Mouse (Mus musculus) heart, embryonic 14.5 days (tissue): ENCODE measurements at regions not wholly inside any gene's neighbourhood (a gene's known extent, or its start where the extent isn't known, plus 50 kb on each side); places are given as distances from the start of the nearest gene placed in this dataset.

Experiments used
- ATAC-seq: fragments of 200-750 bp; cut with Nextera tagmentation; 2 replicates; pipeline ENCODE4 v1.8.0; 2017; ENCODE audit warnings: low read depth, moderate TSS enrichment; ENCODE audit not compliant: insufficient number of reproducible peaks, insufficient read depth, low FRiP score
- H3K27ac ChIP-seq, 2 experiments: fragments of 200-500 bp in 1 of 2; fragments of 300-500 bp in 1 of 2; sonication (generic) in 1 of 2; replicated peaks in 1 of 2; 2 replicates each; pipeline ENCODE4 v1.5.1; 2012 to 2014; ENCODE audit warnings: low read depth in 2 of 2, low read length in 2 of 2, control low read depth in 1 of 2, mild to moderate bottlenecking in 1 of 2, mixed read lengths in 1 of 2; ENCODE audit not compliant: control insufficient read depth in 1 of 2, insufficient read depth in 1 of 2
- H3K27me3 ChIP-seq: fragments of 300-500 bp; sonication (generic); 2 replicates; pipeline ENCODE4 v1.6.1; 2014; ENCODE audit warnings: mild to moderate bottlenecking, low read length, control low read depth; ENCODE audit not compliant: control insufficient read depth, insufficient read depth
- H3K36me3 ChIP-seq: fragments of 300-500 bp; sonication (generic); 2 replicates; pipeline ENCODE4 v1.6.1; 2014; ENCODE audit warnings: mild to moderate bottlenecking, control low read depth, low read length, mixed read lengths; ENCODE audit not compliant: control insufficient read depth, insufficient read depth
- H3K4me1 ChIP-seq, 2 experiments: fragments of 200-500 bp in 1 of 2; fragments of 300-500 bp in 1 of 2; sonication (generic) in 1 of 2; 2 replicates each; pipeline ENCODE4 v1.6.1; 2012 to 2014; ENCODE audit warnings: low read length in 2 of 2, control low read depth in 1 of 2, mixed read lengths in 1 of 2; ENCODE audit not compliant: control insufficient read depth in 2 of 2, insufficient read depth in 2 of 2
- H3K4me2 ChIP-seq: fragments of 300-500 bp; sonication (generic); 2 replicates; pipeline ENCODE4 v1.6.1; 2014; ENCODE audit warnings: mild to moderate bottlenecking, low read length
- H3K4me3 ChIP-seq, 2 experiments: fragments of 200-500 bp in 1 of 2; fragments of 300-500 bp in 1 of 2; sonication (generic) in 1 of 2; 2 replicates each; pipeline ENCODE4 v1.5.1; 2012 to 2014; ENCODE audit warnings: low read length in 2 of 2, mild to moderate bottlenecking in 2 of 2, control low read depth in 1 of 2, low read depth in 1 of 2, moderate library complexity in 1 of 2; ENCODE audit not compliant: control insufficient read depth in 1 of 2, insufficient read depth in 1 of 2
- H3K9ac ChIP-seq: fragments of 300-500 bp; sonication (generic); 2 replicates; pipeline ENCODE4 v1.6.1; 2014; ENCODE audit warnings: mild to moderate bottlenecking, low read length
- H3K9me3 ChIP-seq: fragments of 300-500 bp; sonication (generic); 2 replicates; pipeline ENCODE4 v1.6.1; 2016; ENCODE audit warnings: low read length, control low read depth; ENCODE audit not compliant: control insufficient read depth
- WGBS: fragments of 180-500 bp; shearing (Covaris S2); extraction: QIAGEN DNeasy Blood & Tissue Kit; methylation state at CpG from one replicate; pipeline ENCODE4 v1.1.7; 2014; 5-methylcytosine and 5-hydroxymethylcytosine counted together

- Histone ChIP-seq H3K4me1 (peaks cover 8 to 10% of the 10 kb centered on the region in 2 experiments), H3K4me2 (no peak overlapping the region), H3K4me3 (no peak overlapping the region), H3K27me3 (no peaks in the 10 kb centered on the region), H3K36me3 (no peaks in the 10 kb centered on the region), H3K9ac (no peak overlapping the region), H3K9me3 (no peaks in the 10 kb centered on the region), H3K27ac (no peak overlapping the region)
- no peak for ATAC-seq
- WGBS = 59% methylated on average over 2 of the region's 2 CpGs
Measured at GRCm38 (mm10) chr13:107596183-107596582, 448.1 kb upstream of the Smim15 start.

DNA sequence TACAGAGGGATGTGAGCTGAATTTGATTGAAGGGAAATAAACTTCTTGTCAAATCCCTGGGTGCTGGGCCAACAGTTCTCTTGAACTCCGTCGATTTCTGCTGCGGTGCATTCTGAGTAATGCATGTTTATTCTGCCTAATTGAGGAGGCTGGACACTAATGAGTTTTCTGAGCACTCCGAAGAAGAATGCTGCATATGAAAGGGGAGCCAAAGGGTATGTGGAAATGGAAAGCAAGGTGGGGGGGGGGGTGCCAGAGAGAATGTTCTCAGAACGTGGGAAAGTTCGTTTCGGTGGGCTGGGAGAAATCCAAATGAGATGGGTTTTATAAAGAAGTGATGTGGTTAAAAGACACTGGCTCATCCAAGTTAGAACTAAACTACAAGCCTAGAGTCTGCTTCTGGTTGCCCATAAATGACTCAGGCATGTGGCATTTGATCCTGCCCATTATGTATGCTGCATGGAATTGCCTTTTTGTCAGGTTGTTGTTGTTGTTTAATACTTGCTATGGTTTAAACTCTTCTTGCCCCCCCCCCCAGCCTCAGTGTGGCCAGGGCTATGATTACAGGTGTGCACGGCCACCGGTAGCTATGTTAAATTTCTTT is 455.7 kb upstream of the Smim15 start:
- ATAC-seq = no peak
- Histone ChIP-seq H3K27ac (no peak overlapping the region), H3K9me3 (no peaks in the 10 kb centered on the region), H3K27me3 (no peaks in the 10 kb centered on the region), H3K9ac (no peak overlapping the region), H3K4me3 (no peak overlapping the region), H3K4me2 (no peak overlapping the region), H3K4me1 (no peaks in the 10 kb centered on the region), H3K36me3 (no peaks in the 10 kb centered on the region)
- WGBS = 72% methylated on average over 9 of the region's 9 CpGs

DNA sequence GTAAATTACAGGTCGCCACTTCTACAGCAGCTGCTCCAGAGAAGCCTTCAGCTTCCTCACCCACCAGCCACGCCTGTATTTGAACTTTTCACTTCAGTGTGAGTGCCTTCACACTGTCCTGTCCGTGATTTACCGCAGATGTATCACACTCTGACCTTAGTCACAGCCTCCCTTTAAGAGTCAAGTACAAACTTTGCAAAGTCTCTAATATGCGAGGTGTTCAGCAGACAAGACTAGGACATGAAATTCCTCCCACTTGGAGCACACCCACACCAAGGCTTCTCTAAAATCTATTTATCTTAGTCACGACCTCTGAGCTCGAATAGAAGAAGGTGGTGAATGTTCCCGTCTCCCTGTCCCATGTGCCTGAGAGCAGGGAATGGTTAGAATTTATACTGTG is 456.6 kb upstream of the Smim15 start:
- no peaks in the 10 kb centered on the region for H3K9me3 ChIP-seq
- no peak overlapping the region for H3K9ac ChIP-seq
- WGBS = 49% methylated on average over 8 of the region's 8 CpGs
- H3K4me3 ChIP-seq = no peak overlapping the region
- no peak overlapping the region for H3K27ac ChIP-seq
- ATAC-seq = no peak
- H3K27me3 ChIP-seq = no peaks in the 10 kb centered on the region
- no peaks in the 10 kb centered on the region for H3K4me1 ChIP-seq
- no peak overlapping the region for H3K4me2 ChIP-seq
- no peaks in the 10 kb centered on the region for H3K36me3 ChIP-seq

DNA sequence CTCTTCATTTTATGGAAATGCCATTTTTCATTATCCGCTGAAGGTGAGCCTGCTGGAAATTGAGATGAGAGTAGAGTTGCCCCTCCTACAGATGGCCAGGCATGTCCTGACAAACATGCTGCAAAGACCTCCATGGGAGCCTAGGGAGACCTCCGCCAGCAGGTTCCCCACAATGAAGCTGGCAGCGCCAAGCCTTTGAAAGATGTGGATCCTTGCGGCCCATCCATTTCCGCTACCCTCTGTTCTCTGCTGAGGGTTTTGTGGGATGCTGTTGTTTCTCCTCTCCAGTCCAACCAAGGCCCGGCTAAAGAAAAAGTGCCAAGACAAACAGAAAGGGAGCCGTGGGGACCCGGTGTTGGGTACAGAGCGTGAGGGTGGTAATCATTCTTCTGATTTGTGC is 458.3 kb upstream of the Smim15 start:
- no peaks in the 10 kb centered on the region for H3K36me3 ChIP-seq
- no peak overlapping the region for H3K9ac ChIP-seq
- no peak overlapping the region for H3K27ac ChIP-seq
- H3K4me3 ChIP-seq = no peak overlapping the region
- no peak for ATAC-seq
- no peaks in the 10 kb centered on the region for H3K9me3 ChIP-seq
- WGBS = 90% methylated on average over 9 of the region's 9 CpGs
- H3K4me2 ChIP-seq = no peak overlapping the region
- no peaks in the 10 kb centered on the region for H3K27me3 ChIP-seq
- no peaks in the 10 kb centered on the region for H3K4me1 ChIP-seq

DNA sequence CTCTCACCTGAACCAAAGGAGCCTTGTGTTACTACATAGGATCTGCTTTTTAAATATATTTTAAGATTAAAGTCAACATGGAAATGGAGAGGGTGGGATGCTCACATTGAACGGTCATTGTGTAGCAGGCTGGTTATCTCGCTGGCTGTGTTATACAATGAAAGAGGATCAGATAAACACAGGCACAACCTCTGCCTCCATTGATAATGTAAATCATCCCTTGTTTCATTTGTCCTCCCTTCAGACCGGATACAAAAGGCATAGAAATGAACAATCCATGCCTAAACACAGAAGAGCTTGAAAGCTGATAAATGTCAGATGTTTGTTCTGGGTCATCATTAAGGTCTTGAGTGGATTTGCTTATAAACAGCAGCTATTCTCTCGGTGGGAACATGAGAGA is 458.9 kb upstream of the Smim15 start:
- no peak for ATAC-seq
- no peaks in the 10 kb centered on the region for H3K36me3 ChIP-seq
- H3K4me1 ChIP-seq = no peaks in the 10 kb centered on the region
- 60% methylated on average over 4 of the region's 4 CpGs for WGBS
- no peak overlapping the region for H3K4me2 ChIP-seq
- no peak overlapping the region for H3K27ac ChIP-seq
- H3K4me3 ChIP-seq = no peak overlapping the region
- no peak overlapping the region for H3K9ac ChIP-seq
- no peaks in the 10 kb centered on the region for H3K9me3 ChIP-seq
- H3K27me3 ChIP-seq = no peaks in the 10 kb centered on the region

DNA sequence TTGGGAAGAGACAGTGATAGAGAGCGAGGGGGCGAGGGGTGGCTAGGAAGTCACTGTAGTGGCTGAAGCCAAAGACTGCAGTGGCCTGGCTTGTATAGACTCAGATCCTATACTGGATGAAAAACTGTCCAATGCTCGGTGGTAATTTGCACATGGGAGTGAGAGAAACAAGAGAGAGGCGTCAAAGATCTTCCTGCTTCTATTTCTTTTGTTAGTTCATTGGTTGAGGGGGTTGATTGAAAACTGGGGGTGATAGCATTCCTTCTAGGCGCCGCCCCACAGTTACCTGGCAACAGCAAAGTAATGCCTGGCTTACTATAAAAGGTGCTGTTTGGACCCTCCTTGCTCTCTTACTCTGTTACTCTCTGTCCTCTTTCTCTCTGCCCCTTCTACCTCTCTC is 465.3 kb upstream of the Smim15 start:
- Histone ChIP-seq H3K4me2 (no peak overlapping the region), H3K27me3 (no peaks in the 10 kb centered on the region), H3K27ac (no peak overlapping the region), H3K4me3 (no peak overlapping the region), H3K9me3 (no peaks in the 10 kb centered on the region), H3K4me1 (peaks cover 5 to 6% of the 10 kb centered on the region in 2 experiments), H3K9ac (no peak overlapping the region), H3K36me3 (no peaks in the 10 kb centered on the region)
- ATAC-seq = no peak
- 88% methylated on average over 6 of the region's 6 CpGs for WGBS

DNA sequence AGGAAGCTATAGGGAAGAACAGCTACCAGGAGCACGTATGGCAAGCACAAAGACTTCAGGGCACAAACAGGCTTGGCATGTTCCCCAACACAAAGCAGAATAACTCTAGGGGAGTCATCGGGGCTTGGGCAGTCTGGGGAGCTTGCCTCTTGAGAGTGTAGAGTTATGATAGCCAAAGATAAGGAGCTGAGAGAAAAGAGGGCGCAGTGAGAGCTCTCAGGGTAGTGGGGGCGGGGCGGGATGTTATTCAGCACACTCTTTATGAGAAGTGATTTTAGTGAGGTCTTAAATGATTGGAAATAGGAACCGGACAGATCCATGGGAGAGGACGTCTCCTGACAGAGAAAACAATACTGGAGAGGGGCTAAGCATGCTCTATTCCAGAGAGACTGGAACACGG is 466.4 kb upstream of the Smim15 start:
- Histone ChIP-seq H3K9ac (no peak overlapping the region), H3K36me3 (no peaks in the 10 kb centered on the region), H3K4me3 (no peak overlapping the region), H3K4me2 (no peak overlapping the region), H3K4me1 (peaks cover 5 to 6% of the 10 kb centered on the region in 2 experiments), H3K27me3 (no peaks in the 10 kb centered on the region), H3K27ac (no peak overlapping the region), H3K9me3 (no peaks in the 10 kb centered on the region)
- ATAC-seq = no peak
- WGBS = 59% methylated on average over 8 of the region's 8 CpGs

DNA sequence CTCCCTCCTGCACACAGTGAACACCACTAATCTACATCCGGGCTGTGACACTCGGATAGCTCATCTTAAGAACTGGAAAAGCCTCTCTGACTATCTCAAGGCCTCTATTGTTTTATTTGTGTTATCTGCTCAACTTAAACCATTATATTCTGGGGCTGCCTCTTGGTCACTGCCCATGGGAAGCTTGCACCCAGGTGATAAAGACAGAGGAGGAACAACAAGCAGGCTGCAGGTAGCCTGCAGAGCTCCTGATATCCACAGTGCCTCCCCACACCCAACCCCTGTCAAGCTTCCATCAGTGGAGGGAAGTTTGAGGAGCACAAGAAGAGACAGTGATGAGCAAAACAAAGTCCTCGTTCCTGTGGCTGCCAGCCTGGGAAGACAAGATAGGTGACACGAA is 467.0 kb upstream of the Smim15 start:
- Histone ChIP-seq H3K36me3 (no peaks in the 10 kb centered on the region), H3K4me2 (no peak overlapping the region), H3K4me1 (peaks cover 5 to 6% of the 10 kb centered on the region in 2 experiments), H3K9ac (no peak overlapping the region), H3K27me3 (no peaks in the 10 kb centered on the region), H3K27ac (no peak overlapping the region), H3K4me3 (no peak overlapping the region), H3K9me3 (no peaks in the 10 kb centered on the region)
- 41% methylated on average over 4 of the region's 4 CpGs for WGBS
- no peak for ATAC-seq
